Mouse (Mus musculus): ENCODE data around the gene Spred2. TPM values are rescaled to one million over a fixed set of nuclear protein-coding genes. Genes with fewer than 3 reads are reported as not detected.

Spred2 gene
- polyA plus RNA-seq, 1 experiment from 2014 or later, result 8.4 TPM

GRCm38 (mm10) chr11:19964333-19964732 is 40.2 kb downstream of the Spred2 start:
- Histone ChIP-seq H3K36me3 (ENCODE audit: control insufficient read depth, insufficient read depth, low read length) (no peaks in the 10 kb centered on the region), H3K4me2 (ENCODE audit: low read length) (no peak overlapping the region), H3K27ac (ENCODE audit: low read depth) (peak overlapping the region; percentile 27; the same call in 1 of the 2 replicates), H3K4me1 (replicated peaks; ENCODE audit: control insufficient read depth, insufficient read depth, low read length) (peaks cover 53% of the 10 kb centered on the region), H3K4me3 (ENCODE audit: low read depth, low read length) (no peak overlapping the region), H3K9ac (ENCODE audit: low read length) (no peak overlapping the region), H3K27me3 (replicated peaks; ENCODE audit: control insufficient read depth, insufficient read depth, low read length) (no peaks in the 10 kb centered on the region), H3K9me3 (ENCODE audit: control insufficient read depth, low read length) (no peaks in the 10 kb centered on the region)
- 86% methylated on average over 5 of the region's 5 CpGs for WGBS
- no peak for ATAC-seq (replicated peaks; ENCODE audit: low FRiP score, low TSS enrichment, low read depth)
- DNase-seq (ENCODE audit: low spot score), result no peak

GRCm38 (mm10) chr11:19965037-19965611 is 40.9 kb downstream of the Spred2 start:
- Histone ChIP-seq H3K4me1 (replicated peaks; ENCODE audit: control insufficient read depth, insufficient read depth, low read length) (peaks cover 58% of the 10 kb centered on the region), H3K4me2 (ENCODE audit: low read length) (no peak overlapping the region)

GRCm38 (mm10) chr11:19965664-19966063 is 41.5 kb downstream of the Spred2 start:
- Histone ChIP-seq H3K4me2 (ENCODE audit: low read length) (no peak overlapping the region), H3K36me3 (ENCODE audit: control insufficient read depth, insufficient read depth, low read length) (no peaks in the 10 kb centered on the region), H3K27ac (ENCODE audit: low read depth) (peak overlapping the region; percentile 3), H3K27me3 (replicated peaks; ENCODE audit: control insufficient read depth, insufficient read depth, low read length) (no peaks in the 10 kb centered on the region), H3K4me3 (ENCODE audit: low read depth, low read length) (no peak overlapping the region), H3K9ac (ENCODE audit: low read length) (no peak overlapping the region), H3K9me3 (ENCODE audit: control insufficient read depth, low read length) (no peaks in the 10 kb centered on the region), H3K4me1 (replicated peaks; ENCODE audit: control insufficient read depth, insufficient read depth, low read length) (peaks cover 58% of the 10 kb centered on the region)
- no peak for DNase-seq (ENCODE audit: low spot score)
- no peak for ATAC-seq (replicated peaks; ENCODE audit: low FRiP score, low TSS enrichment, low read depth)
- 77% methylated on average over 4 of the region's 4 CpGs for WGBS

More at GRCm38 (mm10) chr11:19965037-19965611, 40.9 kb downstream of the Spred2 start:
- no peaks in the 10 kb centered on the region for H3K36me3 ChIP-seq (ENCODE audit: control insufficient read depth, insufficient read depth, low read length)
- ATAC-seq (replicated peaks; ENCODE audit: low FRiP score, low TSS enrichment, low read depth) (no peak), DNase-seq (ENCODE audit: low spot score) (no peak)
- H3K9me3 ChIP-seq (ENCODE audit: control insufficient read depth, low read length), result no peaks in the 10 kb centered on the region
- H3K27ac ChIP-seq (ENCODE audit: low read depth), result no peak overlapping the region; the same call in 1 of the 2 replicates
- no peak overlapping the region for H3K4me3 ChIP-seq (ENCODE audit: low read depth, low read length)
- H3K27me3 ChIP-seq (replicated peaks; ENCODE audit: control insufficient read depth, insufficient read depth, low read length), result no peaks in the 10 kb centered on the region
- no peak overlapping the region for H3K9ac ChIP-seq (ENCODE audit: low read length)
- WGBS, result 67% methylated on average over 16 of the region's 16 CpGs

- Histone ChIP-seq H3K4me1 (replicated peaks; ENCODE audit: control insufficient read depth, insufficient read depth, low read length) (peaks cover 58% of the 10 kb centered on the region), H3K9ac (ENCODE audit: low read length) (no peak overlapping the region), H3K9me3 (ENCODE audit: control insufficient read depth, low read length) (no peaks in the 10 kb centered on the region), H3K4me2 (ENCODE audit: low read length) (no peak overlapping the region), H3K27me3 (replicated peaks; ENCODE audit: control insufficient read depth, insufficient read depth, low read length) (no peaks in the 10 kb centered on the region), H3K4me3 (ENCODE audit: low read depth, low read length) (no peak overlapping the region), H3K36me3 (ENCODE audit: control insufficient read depth, insufficient read depth, low read length) (no peaks in the 10 kb centered on the region), H3K27ac (ENCODE audit: low read depth) (peak overlapping the region; percentile 3; the same call in 1 of the 2 replicates)
- DNase-seq (ENCODE audit: low spot score), result no peak
- 23% methylated on average over 2 of the region's 2 CpGs for WGBS
- peak; percentile 74; the same call in 1 of the 2 replicates for ATAC-seq (replicated peaks; ENCODE audit: low FRiP score, low TSS enrichment, low read depth)
Observed at GRCm38 (mm10) chr11:19966294-19966693, 42.1 kb downstream of the Spred2 start.

GRCm38 (mm10) chr11:19969584-19969983 is 45.4 kb downstream of the Spred2 start:
- H3K4me2 ChIP-seq (ENCODE audit: low read length), result no peak overlapping the region
- no peak overlapping the region for H3K4me3 ChIP-seq (ENCODE audit: low read depth, low read length)
- no peak for ATAC-seq (replicated peaks; ENCODE audit: low FRiP score, low TSS enrichment, low read depth)
- no peaks in the 10 kb centered on the region for H3K9me3 ChIP-seq (ENCODE audit: control insufficient read depth, low read length)
- WGBS, result 13% methylated on average over 5 of the region's 5 CpGs
- H3K36me3 ChIP-seq (ENCODE audit: control insufficient read depth, insufficient read depth, low read length), result no peaks in the 10 kb centered on the region
- peaks cover 46% of the 10 kb centered on the region for H3K4me1 ChIP-seq (replicated peaks; ENCODE audit: control insufficient read depth, insufficient read depth, low read length)
- no peak overlapping the region for H3K27ac ChIP-seq (ENCODE audit: low read depth)
- H3K27me3 ChIP-seq (replicated peaks; ENCODE audit: control insufficient read depth, insufficient read depth, low read length), result no peaks in the 10 kb centered on the region
- no peak overlapping the region for H3K9ac ChIP-seq (ENCODE audit: low read length)
- no peak for DNase-seq (ENCODE audit: low spot score)

GRCm38 (mm10) chr11:19971954-19972750 is 48.0 kb downstream of the Spred2 start:
- 89% methylated on average over 4 of the region's 4 CpGs for WGBS
- H3K9ac ChIP-seq (ENCODE audit: low read length), result no peak overlapping the region
- DNase-seq (ENCODE audit: low spot score), result no peak
- no peaks in the 10 kb centered on the region for H3K9me3 ChIP-seq (ENCODE audit: control insufficient read depth, low read length)
- H3K36me3 ChIP-seq (ENCODE audit: control insufficient read depth, insufficient read depth, low read length), result no peaks in the 10 kb centered on the region
- no peak overlapping the region for H3K4me2 ChIP-seq (ENCODE audit: low read length)
- H3K4me3 ChIP-seq (ENCODE audit: low read depth, low read length), result no peak overlapping the region
- ATAC-seq (replicated peaks; ENCODE audit: low FRiP score, low TSS enrichment, low read depth), result no peak
- H3K27me3 ChIP-seq (replicated peaks; ENCODE audit: control insufficient read depth, insufficient read depth, low read length), result no peaks in the 10 kb centered on the region
- H3K27ac ChIP-seq (ENCODE audit: low read depth), result no peak overlapping the region
- peaks cover 24% of the 10 kb centered on the region for H3K4me1 ChIP-seq (replicated peaks; ENCODE audit: control insufficient read depth, insufficient read depth, low read length)

- no peak for ATAC-seq (replicated peaks; ENCODE audit: low FRiP score, low TSS enrichment, low read depth)
- Histone ChIP-seq H3K4me3 (ENCODE audit: low read depth, low read length) (no peak overlapping the region), H3K4me1 (replicated peaks; ENCODE audit: control insufficient read depth, insufficient read depth, low read length) (peaks cover 27% of the 10 kb centered on the region), H3K36me3 (ENCODE audit: control insufficient read depth, insufficient read depth, low read length) (no peaks in the 10 kb centered on the region), H3K9ac (ENCODE audit: low read length) (no peak overlapping the region), H3K4me2 (ENCODE audit: low read length) (no peak overlapping the region), H3K27ac (ENCODE audit: low read depth) (no peak overlapping the region), H3K9me3 (ENCODE audit: control insufficient read depth, low read length) (no peaks in the 10 kb centered on the region), H3K27me3 (replicated peaks; ENCODE audit: control insufficient read depth, insufficient read depth, low read length) (no peaks in the 10 kb centered on the region)
- no peak for DNase-seq (ENCODE audit: low spot score)
- 43% methylated on average over 7 of the region's 7 CpGs for WGBS
Observed at GRCm38 (mm10) chr11:19973032-19973790, 49.0 kb downstream of the Spred2 start.

- WGBS, result 87% methylated on average over 2 of the region's 2 CpGs
- no peak overlapping the region for H3K4me2 ChIP-seq (ENCODE audit: low read length)
- no peak for ATAC-seq (replicated peaks; ENCODE audit: low FRiP score, low TSS enrichment, low read depth)
- H3K27ac ChIP-seq (ENCODE audit: low read depth), result no peak overlapping the region
- H3K27me3 ChIP-seq (replicated peaks; ENCODE audit: control insufficient read depth, insufficient read depth, low read length), result no peaks in the 10 kb centered on the region
- H3K4me1 ChIP-seq (replicated peaks; ENCODE audit: control insufficient read depth, insufficient read depth, low read length), result peaks cover 40% of the 10 kb centered on the region
- H3K9me3 ChIP-seq (ENCODE audit: control insufficient read depth, low read length), result no peaks in the 10 kb centered on the region
- no peaks in the 10 kb centered on the region for H3K36me3 ChIP-seq (ENCODE audit: control insufficient read depth, insufficient read depth, low read length)
- no peak overlapping the region for H3K9ac ChIP-seq (ENCODE audit: low read length)
- H3K4me3 ChIP-seq (ENCODE audit: low read depth, low read length), result no peak overlapping the region
- DNase-seq (ENCODE audit: low spot score), result no peak
Observed at GRCm38 (mm10) chr11:19976032-19976431, 51.9 kb downstream of the Spred2 start.
